Mouse (Mus musculus) lung, adult 2 months (tissue): ENCODE measurements around the gene Gm10300.

Experiments used
- CTCF ChIP-seq: fragments of 200-500 bp; IDR thresholded peaks from 2 replicates; pipeline ENCODE4 v1.5.1; 2011; ENCODE audit warnings: mild to moderate bottlenecking, low read length, control low read depth; ENCODE audit not compliant: insufficient read depth
- POLR2A ChIP-seq: fragments of 200-500 bp; IDR thresholded peaks from 2 replicates; pipeline ENCODE4 v1.6.1; 2011; ENCODE audit warnings: low read depth, mild to moderate bottlenecking, control low read depth, low read length, borderline replicate concordance; ENCODE audit errors: extremely low read depth

DNA sequence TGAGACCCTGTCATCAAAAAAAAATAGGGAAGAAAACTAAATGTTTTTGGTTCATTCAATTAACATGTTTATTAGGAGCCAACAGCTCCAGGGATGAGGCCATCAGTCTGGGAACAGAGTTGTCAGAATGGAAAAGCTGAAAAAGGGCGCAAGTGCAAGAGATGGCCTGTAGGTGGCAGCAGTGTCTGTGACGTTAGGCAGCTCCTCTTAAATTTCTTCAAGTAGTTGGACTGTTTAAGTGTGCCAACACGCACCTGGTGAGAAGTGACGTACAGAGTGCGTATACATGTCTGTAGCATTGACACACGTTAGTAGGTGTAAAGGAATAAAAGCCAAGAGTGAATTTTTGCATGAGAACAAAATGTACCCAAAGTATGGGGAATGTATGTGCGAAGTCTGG is 14.4 kb downstream of the Gm10300 start:
- no peak for TF ChIP-seq POLR2A
- peak; percentile 96 for TF ChIP-seq CTCF
